Mouse (Mus musculus): Measurements from ENCODE around the gene Kat6b. TPM values are rescaled to one million over a fixed set of nuclear protein-coding genes. Genes with fewer than 3 reads are reported as not detected.

Kat6b gene
- polyA plus RNA-seq, 1 experiment, result 3.9 TPM

DNA sequence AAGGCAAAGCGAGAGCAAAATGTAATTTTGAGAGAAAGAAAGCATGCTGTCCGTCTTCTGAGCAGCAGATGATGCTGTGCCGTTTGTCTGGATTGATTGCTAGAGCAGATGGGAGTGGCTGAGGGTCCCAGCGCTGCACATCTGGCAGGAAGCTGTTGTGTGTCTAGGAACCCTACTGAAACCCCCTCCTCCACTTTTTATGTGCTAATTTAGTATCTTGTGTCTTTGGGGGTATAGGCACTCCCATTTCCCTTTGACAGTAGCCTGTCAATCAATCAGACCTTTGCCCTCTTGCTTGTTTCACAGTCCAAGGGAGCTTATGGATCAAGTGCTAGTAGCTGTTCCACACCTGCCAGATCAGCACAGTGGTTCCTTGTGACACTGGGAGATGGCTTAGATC lies 191.9 kb downstream of the Kat6b start:
- H3K27me3 ChIP-seq (ENCODE audit: control insufficient read depth, insufficient read depth, insufficient read length), result no peaks in the 10 kb centered on the region
- no peak overlapping the region for H3K4me2 ChIP-seq (ENCODE audit: low read depth)
- peaks cover 15% of the 10 kb centered on the region for H3K36me3 ChIP-seq (ENCODE audit: control insufficient read depth, insufficient read depth)
- no peak overlapping the region for H3ac ChIP-seq (ENCODE audit: control insufficient read depth, insufficient read length)
- H3K79me2 ChIP-seq (ENCODE audit: control insufficient read depth, insufficient read depth), result no peaks in the 10 kb centered on the region
- H3K4me3 ChIP-seq, result no peak overlapping the region
- TF ChIP-seq REST (IDR thresholded peaks at IDR 0.05; ENCODE audit: insufficient read depth, insufficient read length), result no peak

DNA sequence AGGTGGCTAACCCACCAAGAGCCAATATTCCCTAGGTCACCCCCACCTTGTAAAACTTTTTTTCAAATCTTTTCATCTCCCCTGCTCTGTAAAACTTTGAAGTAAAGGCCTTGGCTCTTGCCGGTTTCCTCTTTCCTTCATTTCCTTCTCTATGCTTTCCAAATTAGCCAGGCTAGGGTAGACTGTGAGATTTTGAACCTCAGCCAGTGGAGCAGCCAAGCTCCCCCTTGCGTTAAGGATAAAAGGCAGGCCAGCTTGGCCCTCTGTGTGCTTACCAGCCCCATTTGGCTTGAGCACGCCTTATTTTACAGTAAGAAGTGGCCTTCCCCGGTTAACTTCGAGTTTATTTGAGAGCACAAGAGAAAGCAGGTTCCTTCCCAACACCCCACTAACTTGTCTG lies 193.2 kb downstream of the Kat6b start:
- TF ChIP-seq POLR2A (IDR thresholded peaks at IDR 0.05; ENCODE audit: insufficient read length, low read depth) (no peak), MYOD1 (IDR thresholded peaks at IDR 0.05; ENCODE audit: control insufficient read depth in 1 of 3, insufficient read length in 2 of 3, low read depth in 2 of 3) (no peak), REST (IDR thresholded peaks at IDR 0.05; ENCODE audit: insufficient read depth, insufficient read length) (no peak), CEBPB (IDR thresholded peaks at IDR 0.05; ENCODE audit: insufficient read depth, poor library complexity, severe bottlenecking) (no peak), USF1 (IDR thresholded peaks at IDR 0.05; ENCODE audit: low read depth) (no peak), MYOG (IDR thresholded peaks at IDR 0.05; ENCODE audit: control insufficient read depth in 1 of 3, insufficient read depth in 1 of 3, insufficient read length in 2 of 3, low read depth in 2 of 3) (no peak), MAX (IDR thresholded peaks at IDR 0.05; ENCODE audit: low read depth) (no peak), POLR2AphosphoS2 (IDR thresholded peaks at IDR 0.05; ENCODE audit: insufficient read length, low read depth) (no peak), E2F4 (IDR thresholded peaks at IDR 0.05; ENCODE audit: insufficient read depth) (no peak), TCF12 (IDR thresholded peaks at IDR 0.05; ENCODE audit: insufficient read depth, poor library complexity, severe bottlenecking) (no peak), SRF (IDR thresholded peaks at IDR 0.05; ENCODE audit: control insufficient read depth, insufficient read length, low read depth) (no peak)
- Histone ChIP-seq H3K36me3 (ENCODE audit: control insufficient read depth, insufficient read depth) (peaks cover 6% of the 10 kb centered on the region), H3K4me3 (no peak overlapping the region), H3K79me2 (ENCODE audit: control insufficient read depth, insufficient read depth) (no peaks in the 10 kb centered on the region), H3K27me3 (ENCODE audit: control insufficient read depth, insufficient read depth, insufficient read length) (no peaks in the 10 kb centered on the region), H3K4me2 (ENCODE audit: low read depth) (no peak overlapping the region), H3ac (ENCODE audit: control insufficient read depth, insufficient read length) (no peak overlapping the region)

DNA sequence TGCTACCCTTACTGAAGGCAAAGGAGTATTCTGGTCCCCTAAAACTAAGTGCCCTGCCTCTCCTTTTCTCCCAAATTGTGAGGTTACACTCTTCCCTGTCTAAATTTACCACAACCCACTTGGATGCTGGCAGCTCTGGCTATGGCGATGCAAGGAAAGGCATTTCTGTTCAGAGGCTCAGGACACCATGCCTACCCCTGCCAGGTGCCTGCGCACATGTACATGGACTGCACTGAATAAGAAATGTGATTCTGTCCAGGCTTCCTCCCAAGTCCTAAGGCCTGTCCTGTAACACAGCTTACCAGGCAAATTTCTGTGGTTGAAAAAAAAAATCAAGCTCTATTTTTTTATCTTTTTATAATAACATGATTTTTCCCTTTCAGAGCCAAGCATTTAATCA lies 195.0 kb downstream of the Kat6b start:
- TF ChIP-seq POLR2AphosphoS2 (IDR thresholded peaks at IDR 0.05; ENCODE audit: insufficient read length, low read depth), result no peak
- no peak for TF ChIP-seq POLR2A (IDR thresholded peaks at IDR 0.05; ENCODE audit: insufficient read length, low read depth)
- TF ChIP-seq SRF (IDR thresholded peaks at IDR 0.05; ENCODE audit: control insufficient read depth, insufficient read length, low read depth), result no peak
- no peak for TF ChIP-seq REST (IDR thresholded peaks at IDR 0.05; ENCODE audit: insufficient read depth, insufficient read length)
- TF ChIP-seq E2F4 (IDR thresholded peaks at IDR 0.05; ENCODE audit: insufficient read depth), result no peak
- no peak for TF ChIP-seq TCF3 (IDR thresholded peaks at IDR 0.05; ENCODE audit: insufficient read length, low read depth)
- TF ChIP-seq MYOG (IDR thresholded peaks at IDR 0.05; ENCODE audit: control insufficient read depth in 1 of 3, insufficient read depth in 1 of 3, insufficient read length in 2 of 3, low read depth in 2 of 3), result no peak
- TF ChIP-seq MYOD1 (IDR thresholded peaks at IDR 0.05; ENCODE audit: control insufficient read depth in 1 of 3, insufficient read length in 2 of 3, low read depth in 2 of 3), result no peak
- no peak for TF ChIP-seq TCF12 (IDR thresholded peaks at IDR 0.05; ENCODE audit: insufficient read depth, poor library complexity, severe bottlenecking)
- H3K4me2 ChIP-seq (ENCODE audit: low read depth), result no peak overlapping the region

GRCm38 (mm10) chr14:21678509-21679285 lies 197.5 kb downstream of the Kat6b start:
- Histone ChIP-seq H3K36me3 (ENCODE audit: control insufficient read depth, insufficient read depth) (no peaks in the 10 kb centered on the region), H3ac (ENCODE audit: control insufficient read depth, insufficient read length) (no peak overlapping the region), H3K79me2 (ENCODE audit: control insufficient read depth, insufficient read depth) (no peaks in the 10 kb centered on the region), H3K4me2 (ENCODE audit: low read depth) (no peak overlapping the region), H3K27me3 (ENCODE audit: control insufficient read depth, insufficient read depth, insufficient read length) (no peaks in the 10 kb centered on the region), H3K4me3 (no peak overlapping the region)
- TF ChIP-seq POLR2AphosphoS2 (IDR thresholded peaks at IDR 0.05; ENCODE audit: insufficient read length, low read depth) (no peak), USF1 (IDR thresholded peaks at IDR 0.05; ENCODE audit: low read depth) (no peak)

More for the DNA sequence above, 195.0 kb downstream of the Kat6b start:
- no peaks in the 10 kb centered on the region for H3K27me3 ChIP-seq (ENCODE audit: control insufficient read depth, insufficient read depth, insufficient read length)
- no peaks in the 10 kb centered on the region for H3K79me2 ChIP-seq (ENCODE audit: control insufficient read depth, insufficient read depth)
- no peaks in the 10 kb centered on the region for H3K36me3 ChIP-seq (ENCODE audit: control insufficient read depth, insufficient read depth)
- no peak overlapping the region for H3K4me3 ChIP-seq
- H3ac ChIP-seq (ENCODE audit: control insufficient read depth, insufficient read length), result no peak overlapping the region

DNA sequence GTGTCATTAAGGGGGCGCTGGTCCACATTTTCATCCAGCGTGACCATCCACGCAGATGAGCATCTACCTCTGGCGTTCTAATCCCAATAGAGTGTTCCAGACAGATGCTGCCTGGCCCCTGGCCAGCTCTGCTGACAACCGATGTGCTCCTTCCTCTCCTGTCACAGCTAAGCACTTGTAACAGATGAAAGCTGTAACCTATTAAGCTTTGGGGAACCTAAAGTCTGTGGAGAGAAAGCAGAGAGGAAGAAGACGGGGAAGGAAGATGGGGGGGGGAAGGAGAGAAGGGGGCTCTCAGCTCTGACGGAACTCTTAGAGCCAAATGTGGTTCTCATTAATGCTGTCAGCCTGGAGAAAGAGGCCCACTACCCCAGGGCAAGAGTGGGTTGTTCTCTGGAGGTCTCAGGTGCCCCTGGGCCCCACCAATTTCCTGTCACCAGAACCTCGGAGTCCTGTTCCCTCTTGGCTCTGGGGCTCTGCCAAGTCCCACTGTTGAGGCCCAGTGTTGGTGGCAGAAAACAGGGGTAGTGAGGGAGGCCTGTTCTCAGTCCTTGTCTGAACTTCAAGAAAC lies 198.5 kb downstream of the Kat6b start:
- Histone ChIP-seq H3K27me3 (ENCODE audit: control insufficient read depth, insufficient read depth, insufficient read length) (no peaks in the 10 kb centered on the region), H3K4me3 (no peak overlapping the region), H3ac (ENCODE audit: control insufficient read depth, insufficient read length) (no peak overlapping the region), H3K36me3 (ENCODE audit: control insufficient read depth, insufficient read depth) (no peaks in the 10 kb centered on the region), H3K79me2 (ENCODE audit: control insufficient read depth, insufficient read depth) (no peaks in the 10 kb centered on the region), H3K4me2 (ENCODE audit: low read depth) (no peak overlapping the region)
- TF ChIP-seq USF1 (IDR thresholded peaks at IDR 0.05; ENCODE audit: low read depth), result no peak
- no peak for TF ChIP-seq POLR2A (IDR thresholded peaks at IDR 0.05; ENCODE audit: insufficient read length, low read depth)
- TF ChIP-seq POLR2AphosphoS2 (IDR thresholded peaks at IDR 0.05; ENCODE audit: insufficient read length, low read depth), result no peak
- TF ChIP-seq MYOD1 (IDR thresholded peaks at IDR 0.05; ENCODE audit: control insufficient read depth in 1 of 3, insufficient read length in 2 of 3, low read depth in 2 of 3), result no peak
- no peak for TF ChIP-seq CEBPB (IDR thresholded peaks at IDR 0.05; ENCODE audit: insufficient read depth, poor library complexity, severe bottlenecking)
- no peak for TF ChIP-seq REST (IDR thresholded peaks at IDR 0.05; ENCODE audit: insufficient read depth, insufficient read length)

Data from myocyte (in vitro differentiated cells).